Mouse (Mus musculus) right cerebral cortex, adult 2 months (tissue): ENCODE results near the gene Lrrc18.
A peak's percentile ranks its signal among the peaks of the same experiment; 100 is the strongest.

ENCODE experiments used
- DNase-seq, 2 experiments: peaks; one replicate each; pipeline ENCODE4 v3.0.0; 2021 to 2022; ENCODE audit warnings: low spot score in 2 of 2

Gene Lrrc18

DNA sequence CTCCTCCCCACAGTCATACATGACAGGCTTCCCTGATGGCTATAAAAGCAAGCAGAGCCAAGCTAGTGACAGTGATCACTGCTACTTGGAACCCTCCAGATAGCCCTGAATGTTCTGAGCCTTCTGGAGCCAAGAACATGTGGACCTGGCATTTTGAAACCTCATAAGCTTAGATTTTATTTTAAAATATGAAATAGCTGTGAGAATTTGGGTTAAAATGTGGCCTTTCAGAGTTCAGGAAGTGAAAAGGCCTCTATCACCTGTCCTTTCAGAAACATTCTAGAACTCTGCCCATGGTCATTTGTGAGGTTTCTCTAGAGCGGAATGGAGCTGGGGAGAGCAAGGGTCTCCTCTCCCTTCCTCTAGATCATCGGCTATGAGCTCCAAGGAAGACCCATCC is at the start of gene Lrrc18:
TSS of gene Lrrc18 (plus strand) at position 301 of the 400 bp plus-strand sequence.
- DNase-seq, result no peak

DNA sequence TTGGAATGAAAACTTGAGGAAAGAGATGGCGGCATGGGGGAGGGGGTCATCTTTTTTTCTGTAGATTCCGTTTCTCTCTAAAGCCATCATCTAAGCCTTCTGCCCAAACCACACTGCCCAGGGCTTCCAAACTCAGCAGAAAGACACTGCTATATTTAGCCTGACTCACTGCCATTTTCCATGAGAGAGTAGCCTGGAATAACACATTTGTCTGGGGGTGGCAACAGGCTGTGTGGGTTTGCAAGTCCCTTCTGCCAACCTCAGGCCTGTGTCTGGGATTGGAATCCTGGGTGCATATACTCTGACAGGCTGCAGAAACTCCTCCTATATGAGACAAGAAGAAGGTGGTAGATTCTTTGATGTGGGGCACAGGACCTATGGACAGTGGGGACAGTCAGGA is 43.7 kb upstream of the Lrrc18 start:
- DNase-seq, result peak; percentile 39 to 48

DNA sequence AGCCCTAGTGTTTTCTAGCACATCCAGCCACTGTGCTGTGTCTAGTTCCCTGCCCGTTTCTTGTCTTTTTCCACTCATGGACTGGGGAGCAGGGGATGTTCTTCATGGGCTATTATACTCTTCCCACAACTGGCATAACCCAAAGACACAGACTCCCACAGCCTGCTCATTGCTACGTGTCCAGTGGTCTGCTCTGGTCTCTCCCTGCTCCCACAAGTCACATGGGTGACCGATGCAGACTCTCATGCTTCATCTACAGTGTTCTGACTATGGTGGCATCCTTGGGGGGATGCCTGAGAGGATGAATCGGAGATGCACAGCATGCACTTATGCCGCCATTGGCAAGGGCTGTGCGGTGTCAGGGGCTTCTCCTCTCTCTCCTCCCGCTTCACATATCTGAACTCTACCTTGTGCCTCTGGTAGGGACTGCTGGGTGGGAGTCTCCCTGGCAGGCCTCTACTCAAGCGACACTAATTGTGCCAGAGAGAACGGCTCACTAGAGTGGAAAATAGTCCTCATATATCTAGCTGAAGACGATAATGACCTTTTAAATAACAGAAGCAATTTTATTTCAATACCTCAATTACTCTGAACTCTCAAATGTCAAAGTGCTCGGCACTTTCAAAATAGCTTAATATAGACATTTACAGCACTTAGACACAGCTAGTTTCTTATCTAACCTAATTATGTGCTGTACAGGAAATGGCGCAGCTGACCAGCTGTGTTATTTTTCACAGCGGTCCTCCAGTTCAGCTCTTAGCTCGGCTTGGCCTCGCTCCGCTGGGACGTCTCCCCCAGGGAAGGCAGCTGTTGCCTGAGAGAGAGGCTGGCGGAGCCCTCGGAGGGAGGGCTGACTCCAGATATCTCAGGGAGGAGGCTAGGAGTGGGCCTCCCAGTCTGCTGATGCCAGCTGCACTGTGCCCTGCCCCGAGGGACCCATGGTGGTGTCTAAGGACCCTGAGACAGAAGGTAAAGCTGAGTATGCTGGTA is 40.6 kb upstream of the Lrrc18 start:
- DNase-seq, result no peak

DNA sequence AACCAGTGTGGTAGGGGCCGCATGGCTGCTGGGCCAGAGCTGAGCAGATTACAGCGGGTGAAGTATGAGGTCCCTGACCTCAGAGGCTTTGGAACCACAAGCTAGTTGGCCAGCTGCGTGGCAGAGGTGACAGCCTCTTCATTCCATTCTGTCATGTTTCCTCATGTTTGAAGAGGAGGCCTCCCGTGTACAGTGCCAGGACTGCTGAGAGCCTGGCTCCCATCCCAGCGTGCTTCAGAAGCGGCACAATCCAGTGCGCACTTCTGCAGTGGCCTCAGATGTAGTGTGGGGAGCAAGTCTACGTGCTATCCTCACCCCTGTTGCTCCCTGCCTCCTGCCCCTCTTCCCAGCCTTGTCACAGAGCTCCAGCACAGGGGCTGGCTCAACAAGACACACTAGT is 34.7 kb upstream of the Lrrc18 start:
- peak in 1 of 2 experiments; percentile 12 for DNase-seq

DNA sequence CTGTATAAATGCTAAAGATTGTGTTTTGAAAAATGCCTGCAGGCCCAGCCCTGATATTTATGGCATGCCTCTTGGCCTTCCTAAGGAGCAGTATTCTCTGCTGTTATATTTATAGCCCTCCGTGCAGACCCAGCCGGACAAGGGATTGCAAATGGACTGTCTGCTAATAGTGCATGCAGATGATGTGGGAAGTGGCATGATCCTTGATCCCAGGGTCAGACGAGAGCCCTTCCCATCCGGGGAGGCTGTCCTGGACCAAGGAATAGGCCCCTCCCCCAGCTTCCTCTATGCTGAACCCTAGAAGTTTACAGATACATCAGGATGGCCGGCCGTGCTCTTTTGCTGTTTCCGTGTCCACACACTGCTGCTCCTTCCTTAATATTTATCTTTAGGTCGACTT is 32.5 kb upstream of the Lrrc18 start:
- no peak for DNase-seq

DNA sequence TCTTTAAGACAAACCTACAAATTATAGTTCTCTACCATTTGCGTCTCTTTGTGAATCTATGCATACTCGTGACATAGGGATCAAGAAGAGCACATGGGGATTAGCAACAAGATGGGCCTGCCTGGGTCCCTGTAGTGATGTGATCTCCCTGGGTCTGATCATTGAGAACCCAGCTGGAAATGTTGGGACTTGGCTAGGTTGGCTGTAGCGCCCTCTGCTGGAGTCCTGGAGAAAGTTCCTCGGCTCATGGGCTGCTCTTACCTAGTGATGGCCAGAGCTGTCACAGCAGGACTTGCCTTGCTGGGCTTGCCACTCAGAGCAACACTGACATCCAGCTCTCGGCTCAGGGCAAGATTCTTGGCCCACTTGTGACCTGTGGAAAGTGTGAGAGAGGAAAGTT is 30.7 kb upstream of the Lrrc18 start:
- peak; percentile 74 to 77 for DNase-seq

DNA sequence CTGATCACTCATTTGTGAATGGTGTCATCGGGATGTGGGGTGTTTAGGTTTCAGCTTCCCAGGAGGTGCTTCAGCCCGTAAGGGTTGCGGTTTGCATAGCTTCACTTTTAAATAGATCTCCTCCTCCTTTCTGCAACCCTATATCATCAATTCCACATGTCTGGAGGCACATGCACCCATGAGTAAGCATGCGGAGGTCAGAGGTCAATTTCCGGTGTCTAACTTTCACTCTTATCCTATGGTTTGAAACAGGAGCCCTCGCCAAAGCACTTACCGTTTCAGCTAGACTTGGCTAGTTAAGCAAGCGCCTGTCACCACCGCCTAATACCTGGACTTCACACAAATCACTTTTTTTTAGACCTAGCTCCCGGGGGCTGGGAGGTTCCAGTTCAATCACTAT is 26.4 kb upstream of the Lrrc18 start:
- DNase-seq, result no peak

DNA sequence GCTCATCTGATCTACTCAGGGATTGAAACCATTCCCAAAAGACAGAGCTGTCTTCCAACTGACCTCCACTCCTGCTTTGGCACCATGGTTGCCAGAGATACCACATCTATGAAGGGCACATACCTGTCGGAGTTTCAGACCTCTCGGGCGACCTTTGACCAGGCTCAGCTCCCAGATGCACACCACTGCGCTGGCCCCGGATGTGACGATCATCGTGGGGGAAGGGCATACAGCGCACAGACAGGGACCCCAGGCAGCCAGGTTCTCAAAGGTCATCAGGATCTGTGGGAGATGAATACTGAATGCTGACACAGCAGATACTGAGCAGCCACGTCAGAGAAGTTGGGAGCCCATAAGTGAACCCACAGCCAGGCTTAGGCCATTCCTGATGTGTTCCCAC is 20.5 kb upstream of the Lrrc18 start:
- no peak for DNase-seq

DNA sequence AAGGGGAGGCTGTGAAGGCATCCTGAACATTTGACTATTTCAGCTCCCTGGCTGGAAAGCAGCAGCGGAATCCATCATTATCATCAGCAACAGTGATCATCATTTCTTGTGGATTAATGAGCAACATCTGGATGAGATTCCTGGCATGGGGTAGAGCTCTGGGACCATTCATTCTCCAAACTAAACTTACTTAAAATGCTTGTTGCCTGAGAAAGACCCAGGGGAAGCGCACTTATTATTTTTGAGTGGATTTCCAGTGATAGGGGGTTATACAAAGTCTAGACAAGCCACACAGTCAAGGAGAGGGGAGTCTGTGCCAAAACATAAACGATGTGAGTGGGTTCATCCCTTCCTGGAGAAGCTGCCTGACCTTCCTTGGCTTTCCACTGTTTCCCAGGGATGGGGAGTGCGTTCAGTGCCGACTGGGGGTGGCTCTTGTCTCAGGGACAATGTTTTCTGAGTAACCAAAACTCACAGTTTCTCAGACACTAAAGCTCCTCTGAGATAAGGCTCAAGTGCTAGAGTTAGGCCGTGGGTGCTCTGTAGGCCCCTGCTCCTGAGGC is 6.9 kb upstream of the Lrrc18 start:
- no peak for DNase-seq

DNA sequence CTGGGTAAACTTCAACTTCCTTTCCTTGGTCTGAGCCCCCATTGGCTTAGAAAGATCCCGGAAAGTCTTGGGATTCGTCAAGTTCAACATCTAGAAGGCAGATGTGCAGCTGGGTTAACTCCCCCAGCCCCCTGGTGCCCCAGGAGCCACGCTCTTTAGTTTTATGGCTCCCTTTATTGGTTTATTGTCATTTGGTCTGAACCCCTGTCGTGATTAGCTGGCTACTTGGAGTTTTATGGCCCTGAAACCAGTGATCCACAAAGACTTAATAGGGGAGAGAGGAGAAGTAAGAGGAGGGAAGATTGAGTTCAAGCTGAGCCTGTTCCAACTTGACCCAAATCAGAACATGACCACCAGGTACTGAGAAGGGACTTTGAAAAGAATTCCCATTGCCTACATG is 4.5 kb upstream of the Lrrc18 start:
- no peak for DNase-seq

DNA sequence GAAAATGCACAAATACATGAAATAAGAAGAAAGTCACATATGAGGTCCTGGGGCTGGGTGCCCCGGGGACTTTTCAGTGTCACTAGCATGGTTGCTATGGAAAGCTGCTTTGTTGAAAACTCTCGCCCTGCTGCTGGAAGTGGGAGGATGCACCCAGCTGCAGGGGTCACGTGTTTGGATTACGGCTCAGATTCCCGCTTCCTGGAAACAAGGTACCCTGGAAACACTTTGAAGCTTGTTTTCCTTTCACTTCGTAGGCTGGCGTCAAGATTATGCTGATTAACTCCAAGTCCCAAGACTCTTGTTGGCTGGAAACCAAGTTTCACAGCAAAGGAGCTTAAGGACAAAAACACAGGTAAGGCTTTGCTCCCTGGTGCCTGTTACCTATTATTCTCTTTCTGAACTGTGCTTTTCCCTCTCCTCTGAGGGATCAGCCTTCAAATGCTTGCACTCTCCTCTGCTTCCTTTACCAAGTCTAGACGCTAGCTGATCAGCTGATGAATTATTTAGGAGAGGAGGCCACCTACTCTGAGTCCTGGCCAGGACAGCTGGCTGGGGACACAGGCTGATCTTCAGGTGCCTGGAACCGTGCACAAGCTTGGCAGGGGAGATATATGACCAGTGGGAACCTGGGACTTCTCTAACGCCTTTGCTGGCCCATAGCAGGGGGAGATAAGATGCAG is 3.9 kb downstream of the Lrrc18 start:
- peak; percentile 15 to 29 for DNase-seq

DNA sequence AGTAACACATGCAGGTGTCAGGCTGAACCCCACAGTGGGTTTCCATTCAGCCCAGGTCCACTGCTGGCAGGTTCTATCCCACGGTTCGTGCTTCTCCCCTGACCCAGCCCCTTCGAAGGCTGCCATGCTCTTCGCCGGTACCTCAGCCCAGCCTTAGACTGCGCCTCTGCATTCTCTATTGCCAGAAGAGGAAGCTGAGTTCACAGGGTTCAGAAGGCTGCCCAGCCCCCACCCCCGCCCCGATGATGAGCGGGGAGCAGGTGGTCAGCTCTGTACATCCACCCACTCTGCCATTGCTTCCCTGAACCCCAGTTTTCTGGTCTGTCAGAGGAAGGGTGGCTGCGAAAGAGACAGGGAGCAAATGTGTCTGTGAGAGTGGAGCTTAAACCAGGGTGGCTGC is 8.3 kb downstream of the Lrrc18 start:
- DNase-seq, result no peak

DNA sequence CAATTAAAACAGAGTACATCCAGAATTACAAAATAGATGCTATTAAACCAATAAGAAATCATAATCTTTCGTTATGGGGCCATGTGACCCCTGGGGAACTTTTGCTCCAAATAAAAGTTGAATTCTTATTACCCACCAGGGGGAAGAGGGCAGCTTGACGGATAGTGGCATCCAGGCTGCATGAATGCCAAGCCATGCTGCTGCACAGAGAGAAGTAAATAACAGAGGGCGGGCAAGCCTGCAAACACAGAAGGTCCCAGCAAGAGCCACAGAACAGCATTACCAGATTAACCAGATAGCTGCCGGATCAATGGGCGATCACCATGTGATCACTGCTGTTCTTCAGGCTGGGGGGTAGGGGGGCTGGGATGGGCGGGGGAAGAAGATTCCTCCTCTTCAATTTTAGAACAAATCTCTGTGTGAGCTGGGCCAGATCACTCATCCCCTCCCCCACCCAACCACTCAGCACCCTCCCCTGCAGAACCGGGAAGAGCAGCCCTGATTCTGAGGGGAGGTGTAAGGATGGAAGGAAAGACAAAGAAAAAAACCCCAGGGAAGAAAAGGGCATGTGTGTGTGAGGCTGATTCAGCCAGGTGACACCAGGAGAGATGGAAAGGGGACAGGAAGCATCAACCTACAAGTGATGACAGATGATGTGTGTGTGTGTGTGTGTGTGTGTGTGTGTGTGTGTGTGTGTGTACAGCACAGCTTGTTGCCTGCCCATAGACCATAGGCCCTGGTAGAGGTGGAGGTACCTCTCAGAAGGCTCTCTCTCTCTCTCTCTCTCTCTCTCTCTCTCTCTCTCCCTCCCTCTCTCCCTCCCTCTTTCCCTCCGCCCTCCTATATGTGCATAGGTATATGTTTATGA is 9.2 kb downstream of the Lrrc18 start:
- DNase-seq, result no peak

DNA sequence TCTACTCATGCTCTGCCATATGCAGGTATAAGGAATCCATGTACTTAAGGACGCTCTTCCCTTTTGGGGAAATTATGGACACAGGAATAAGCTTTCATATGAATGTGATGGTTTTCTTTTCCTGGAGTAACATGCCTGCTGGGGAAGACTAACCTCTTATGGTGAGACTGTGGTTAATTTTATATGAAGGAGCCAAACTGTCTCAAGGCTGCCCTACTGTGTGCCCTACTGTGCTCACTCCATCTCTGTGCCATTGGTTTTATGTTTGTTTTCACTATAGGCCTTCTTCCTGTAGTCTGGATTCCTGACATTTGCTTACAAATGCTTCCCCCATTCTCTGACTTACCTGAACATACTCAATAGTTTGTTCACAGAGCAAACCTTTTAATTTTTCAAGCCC is 13.9 kb downstream of the Lrrc18 start:
- DNase-seq, result no peak

DNA sequence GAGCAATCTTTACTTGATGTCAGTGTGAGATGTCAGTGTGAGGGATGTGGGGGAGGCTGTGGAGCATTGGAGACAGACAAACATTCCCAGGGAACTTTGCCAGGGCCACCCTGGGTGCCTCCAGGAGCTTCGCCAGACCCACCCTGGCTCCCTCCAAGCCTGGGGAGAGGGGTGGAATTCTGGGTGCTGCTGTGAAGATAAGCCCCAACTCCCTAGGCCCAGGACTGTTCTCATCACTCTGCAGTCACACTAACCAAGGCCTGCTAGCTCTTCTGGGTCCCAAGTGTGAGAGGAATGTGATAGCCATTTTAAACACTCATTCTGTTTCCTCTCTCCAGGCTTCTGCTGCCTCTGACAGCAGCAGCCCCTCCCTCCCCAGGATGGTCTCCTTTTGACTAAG is 16.5 kb downstream of the Lrrc18 start:
- no peak for DNase-seq

DNA sequence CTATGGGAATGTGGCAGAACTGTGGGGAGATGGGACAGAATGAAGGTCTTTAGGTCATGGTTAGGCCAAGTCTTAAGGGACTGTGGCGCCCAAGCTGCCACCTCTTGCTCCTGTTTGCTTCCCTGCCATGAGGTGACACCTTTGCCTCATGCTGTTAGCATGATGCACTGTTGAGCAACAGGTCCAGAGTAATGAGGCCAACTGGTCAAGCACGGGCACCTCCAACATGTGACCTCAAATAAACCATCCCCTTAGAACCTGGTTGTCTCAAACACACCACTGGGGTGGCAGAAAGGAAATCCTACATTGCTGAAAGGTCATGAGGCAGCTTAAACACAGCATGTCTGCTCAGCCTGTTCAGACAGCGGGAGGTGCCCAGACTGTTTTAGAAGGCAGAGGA is 27.9 kb downstream of the Lrrc18 start:
- DNase-seq, result no peak

DNA sequence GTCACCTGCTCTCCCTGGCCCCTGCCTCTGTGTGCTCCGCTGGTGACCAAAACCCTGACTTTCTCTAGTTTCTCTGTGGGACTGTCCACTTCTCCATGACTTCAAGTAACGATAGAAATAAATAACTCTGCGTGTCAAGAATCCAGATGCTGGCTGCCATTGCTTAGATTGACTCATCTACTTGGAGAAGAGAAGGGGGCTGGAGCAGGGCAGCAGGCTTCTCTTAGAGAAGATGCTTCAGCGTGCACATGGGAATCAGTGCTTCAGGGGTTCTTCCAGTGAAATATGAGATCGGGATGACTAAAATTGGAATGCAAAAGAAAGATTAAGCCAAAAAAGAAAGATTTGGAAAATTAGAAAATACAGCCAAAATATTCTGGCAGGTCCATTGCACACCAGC is 28.4 kb downstream of the Lrrc18 start:
- DNase-seq, result no peak

DNA sequence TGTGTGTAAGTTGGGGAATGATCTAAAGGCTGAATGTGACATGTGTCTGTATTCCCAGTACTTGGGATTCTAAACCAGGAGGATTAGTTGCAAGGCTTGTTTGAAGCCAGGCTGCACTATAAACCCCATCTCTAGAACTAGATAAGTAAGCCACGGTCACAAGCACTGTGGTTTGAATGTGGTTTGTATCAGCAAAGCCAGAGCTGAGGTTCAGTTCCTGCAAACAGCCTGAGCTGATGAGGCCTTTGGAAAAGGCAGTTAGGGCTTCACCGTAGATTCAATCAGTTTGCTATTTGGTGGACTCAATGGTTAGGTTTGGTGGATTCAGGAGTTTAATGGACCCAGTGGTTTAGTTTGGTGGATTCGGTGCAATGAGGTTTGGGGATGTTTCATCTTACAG is 39.7 kb downstream of the Lrrc18 start:
- no peak for DNase-seq

DNA sequence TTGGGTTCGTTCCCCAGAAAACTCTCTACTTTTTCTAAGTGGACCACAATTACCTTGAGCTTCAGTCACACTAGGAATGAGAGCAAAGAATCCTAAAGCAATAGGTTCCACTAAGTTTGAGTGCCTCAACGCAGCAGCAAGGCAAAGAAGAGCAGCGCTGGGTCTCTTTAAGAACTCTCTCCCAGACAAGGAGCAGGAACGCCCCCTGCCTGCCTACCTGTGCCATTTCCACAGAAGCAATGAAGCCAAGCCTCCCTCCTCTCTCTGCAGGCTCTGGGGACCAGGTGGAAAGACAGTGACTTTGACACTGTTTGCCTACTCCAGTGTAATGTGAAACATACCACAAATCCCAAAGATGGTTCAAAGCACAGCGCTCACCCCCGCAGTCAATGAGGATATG is 42.2 kb downstream of the Lrrc18 start:
- peak in 1 of 2 experiments; percentile 14 for DNase-seq

DNA sequence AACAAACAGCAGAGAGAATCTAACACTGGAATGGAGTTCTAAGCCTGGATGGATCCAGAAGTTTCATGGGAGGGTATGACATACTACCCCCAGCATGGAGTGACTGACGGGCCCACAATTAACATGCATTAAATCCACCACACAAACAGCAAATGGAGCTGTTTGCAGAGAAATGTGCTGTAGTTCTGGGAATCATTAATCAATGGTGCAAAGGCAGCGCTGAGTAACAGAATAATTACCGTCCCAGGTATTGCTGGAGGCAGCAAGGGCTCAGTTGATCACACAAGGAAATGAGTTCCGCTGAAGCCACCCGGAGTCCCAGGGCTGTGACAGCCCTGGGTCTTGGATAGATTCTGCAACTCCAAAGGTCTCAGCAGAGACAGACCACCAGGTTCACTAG is 44.2 kb downstream of the Lrrc18 start:
- DNase-seq, result no peak

DNA sequence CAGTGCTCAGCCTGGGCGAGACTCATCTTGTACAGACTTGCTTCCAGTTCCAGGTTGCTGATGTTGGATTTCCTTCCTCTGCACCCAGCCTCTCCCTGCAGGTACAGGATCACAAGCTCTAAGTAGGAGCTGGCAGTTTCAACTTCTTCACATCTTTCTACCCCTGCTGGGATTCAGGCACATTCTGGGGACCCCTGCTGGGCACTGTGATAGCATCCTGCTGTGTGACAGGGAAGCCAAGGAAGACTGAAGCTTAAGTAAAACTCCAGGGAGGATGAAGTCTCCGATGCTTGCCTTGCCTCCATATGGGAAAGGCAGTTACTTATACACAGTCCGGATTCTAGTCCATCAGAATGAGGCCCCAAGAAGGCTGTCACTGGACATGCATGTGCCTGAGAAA is 45.6 kb downstream of the Lrrc18 start:
- no peak for DNase-seq

DNA sequence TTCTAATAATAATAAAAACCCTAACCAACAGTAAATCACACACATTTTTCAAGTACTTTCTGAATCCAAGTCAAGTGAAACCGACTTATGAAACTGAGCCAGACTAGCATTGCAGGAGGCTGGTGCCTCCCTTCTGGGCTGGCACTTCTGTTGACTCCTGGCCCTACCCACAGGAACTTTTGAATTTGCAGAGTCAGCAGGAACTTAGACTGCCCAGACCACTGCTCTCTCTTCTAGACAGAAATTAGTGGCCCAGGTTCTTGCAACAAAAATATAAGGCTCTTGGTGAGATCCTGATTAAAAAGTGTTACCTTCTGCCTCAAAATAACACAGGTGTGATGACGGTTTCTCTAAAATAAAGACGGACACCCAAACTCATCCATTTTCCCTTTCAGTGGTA is 54.0 kb downstream of the Lrrc18 start:
- no peak for DNase-seq
